Mouse (Mus musculus) neural tube, embryonic 12.5 days (tissue): ENCODE measurements at regions not wholly inside any gene's neighbourhood (a gene's known extent, or its start where the extent isn't known, plus 50 kb on each side); places are given as distances from the start of the nearest gene placed in this dataset.
A peak's percentile ranks its signal among the peaks of the same experiment; 100 is the strongest.

Experiments used
- ATAC-seq: fragments of 200-750 bp; cut with Nextera tagmentation; 2 replicates; pipeline ENCODE4 v1.8.0; 2017; ENCODE audit warnings: low read depth, mild to moderate bottlenecking, moderate TSS enrichment, moderate library complexity; ENCODE audit not compliant: low FRiP score
- H3K27ac ChIP-seq: fragments of 300-500 bp; sonication (generic); 2 replicates; pipeline ENCODE4 v1.5.1; 2016
- H3K27me3 ChIP-seq: fragments of 300-500 bp; sonication (generic); replicated peaks from 2 replicates; pipeline ENCODE4 v1.6.1; 2016; ENCODE audit warnings: mild to moderate bottlenecking
- H3K36me3 ChIP-seq: fragments of 300-500 bp; sonication (generic); 2 replicates; pipeline ENCODE4 v1.6.1; 2016; ENCODE audit warnings: mild to moderate bottlenecking
- H3K4me1 ChIP-seq: fragments of 300-500 bp; sonication (generic); 2 replicates; pipeline ENCODE4 v1.6.1; 2016
- H3K4me2 ChIP-seq: fragments of 300-500 bp; sonication (generic); replicated peaks from 2 replicates; pipeline ENCODE4 v1.6.1; 2016; ENCODE audit warnings: mild to moderate bottlenecking
- H3K4me3 ChIP-seq: fragments of 300-500 bp; sonication (generic); 2 replicates; pipeline ENCODE4 v1.5.1; 2016
- H3K9ac ChIP-seq: fragments of 300-500 bp; sonication (generic); 2 replicates; pipeline ENCODE4 v1.6.1; 2016; ENCODE audit warnings: mild to moderate bottlenecking
- H3K9me3 ChIP-seq: fragments of 300-500 bp; sonication (generic); 2 replicates; pipeline ENCODE4 v1.6.1; 2016; ENCODE audit warnings: mild to moderate bottlenecking
- WGBS: fragments of 180-500 bp; shearing (Covaris S2); methylation state at CpG from one replicate; pipeline ENCODE4 v1.1.7; 2016; 5-methylcytosine and 5-hydroxymethylcytosine counted together

DNA sequence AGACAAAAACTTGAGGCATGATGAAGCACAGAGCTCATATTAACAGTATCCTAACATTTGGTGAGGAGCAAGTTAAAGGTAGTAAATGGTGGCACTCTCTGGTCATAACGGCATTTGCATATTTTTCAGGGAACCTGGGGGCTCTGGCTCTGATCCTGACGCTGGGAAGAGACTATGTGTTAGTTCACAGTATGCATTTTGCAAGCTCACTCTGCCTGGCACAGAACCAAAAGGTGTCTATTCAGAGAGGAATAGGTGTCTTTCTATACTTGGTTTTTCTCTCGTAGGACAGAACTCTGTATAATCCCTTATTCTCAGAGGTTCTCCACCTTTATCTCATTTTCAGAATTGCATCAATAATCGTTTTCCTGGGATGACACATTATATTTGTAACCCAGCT lies 276.2 kb upstream of the Ano5 start:
- no peaks in the 10 kb centered on the region for H3K36me3 ChIP-seq
- H3K9ac ChIP-seq: no peak overlapping the region
- H3K9me3 ChIP-seq: no peaks in the 10 kb centered on the region
- H3K27me3 ChIP-seq: no peaks in the 10 kb centered on the region
- no peaks in the 10 kb centered on the region for H3K4me1 ChIP-seq
- ATAC-seq: no peak
- no peak overlapping the region for H3K4me2 ChIP-seq
- 89% methylated on average over 4 of the region's 4 CpGs for WGBS
- H3K4me3 ChIP-seq: no peak overlapping the region
- no peak overlapping the region for H3K27ac ChIP-seq

DNA sequence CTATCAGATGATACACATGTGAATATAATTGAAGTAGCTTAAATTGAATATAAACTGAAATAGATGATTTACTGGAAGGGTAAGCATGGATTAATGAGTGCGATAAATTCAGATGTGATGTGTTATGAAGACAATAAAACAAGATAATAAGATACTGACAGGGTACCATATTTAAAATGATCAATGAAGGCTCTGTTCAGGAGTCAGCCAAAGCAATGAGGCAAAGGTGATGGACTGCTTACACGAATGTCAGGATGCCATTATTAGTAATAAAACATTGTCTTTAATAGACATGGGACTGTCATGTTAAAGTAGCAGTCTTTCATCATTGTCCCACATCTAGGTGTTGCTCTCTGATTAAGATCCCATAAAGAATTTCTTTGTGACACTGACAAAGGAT lies 263.1 kb upstream of the Ano5 start:
- H3K9ac ChIP-seq: no peak overlapping the region
- ATAC-seq: 0 out of 2 replicates have a peak, but pooled peaks have one; percentile 48

DNA sequence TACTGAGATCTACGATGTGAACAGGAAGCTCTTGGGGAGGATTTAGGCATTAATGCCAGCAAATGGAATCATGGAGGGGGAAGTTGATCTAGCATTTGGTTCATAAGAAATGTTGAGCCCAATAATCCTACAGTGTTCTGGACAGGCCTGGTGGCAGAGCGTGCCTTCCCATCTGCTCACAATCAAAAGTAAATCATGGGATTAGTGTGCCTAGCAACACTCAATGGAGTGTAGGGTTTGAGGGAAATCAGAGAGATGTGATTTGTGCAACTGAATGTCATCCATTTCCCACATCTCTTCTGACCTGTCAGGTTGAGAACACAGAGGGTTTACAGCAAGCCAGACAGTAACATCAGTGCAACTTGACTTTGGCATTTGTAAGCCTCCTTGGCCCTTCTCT lies 256.4 kb upstream of the Ano5 start:
- no peaks in the 10 kb centered on the region for H3K27me3 ChIP-seq
- H3K9ac ChIP-seq: no peak overlapping the region
- no peaks in the 10 kb centered on the region for H3K4me1 ChIP-seq
- H3K9me3 ChIP-seq: no peaks in the 10 kb centered on the region
- H3K36me3 ChIP-seq: no peaks in the 10 kb centered on the region
- H3K4me2 ChIP-seq: no peak overlapping the region
- no peak overlapping the region for H3K4me3 ChIP-seq
- WGBS: 88% methylated on average over 2 of the region's 2 CpGs
- H3K27ac ChIP-seq: no peak overlapping the region
- ATAC-seq: no peak

More for the DNA sequence above, 263.1 kb upstream of the Ano5 start:
- Histone ChIP-seq H3K4me1 (no peaks in the 10 kb centered on the region), H3K9me3 (no peaks in the 10 kb centered on the region), H3K27ac (no peak overlapping the region), H3K27me3 (no peaks in the 10 kb centered on the region), H3K4me3 (no peak overlapping the region), H3K4me2 (no peak overlapping the region), H3K36me3 (no peaks in the 10 kb centered on the region)
- WGBS: 80% methylated on average over 2 of the region's 2 CpGs

DNA sequence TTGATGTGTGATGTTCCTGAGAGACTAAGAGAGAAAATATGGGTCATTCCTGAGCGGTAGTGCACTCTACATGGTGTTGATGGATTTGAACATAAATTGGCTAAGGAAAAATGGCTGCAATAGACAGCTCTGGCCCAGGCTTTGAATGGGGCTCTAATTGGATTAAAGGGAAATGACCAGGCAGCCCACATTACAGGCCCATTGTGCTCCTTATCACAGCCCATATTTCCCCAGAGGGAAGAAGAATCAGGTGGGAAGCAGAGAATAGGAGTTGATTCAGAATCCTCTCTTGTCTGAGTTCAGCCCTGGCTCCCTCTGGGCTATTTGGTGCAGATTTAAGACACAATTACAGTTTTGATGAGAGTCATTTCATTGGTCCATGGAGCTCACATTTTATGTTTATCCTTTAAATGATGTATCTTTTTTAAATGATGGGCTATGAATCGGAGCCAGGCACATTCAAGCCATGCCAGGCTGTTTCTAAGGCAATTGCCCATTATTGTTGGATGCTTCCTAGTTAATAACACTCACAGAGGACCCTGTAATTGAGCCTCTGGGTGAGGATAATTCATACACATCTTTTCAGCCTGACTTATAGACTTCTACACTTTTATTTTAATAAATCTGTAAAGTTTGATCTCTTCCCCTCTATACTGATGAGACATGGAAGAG lies 251.5 kb upstream of the Ano5 start:
- ATAC-seq: peak; percentile 87
- no peaks in the 10 kb centered on the region for H3K36me3 ChIP-seq
- 55% methylated on average over 2 of the region's 2 CpGs for WGBS

DNA sequence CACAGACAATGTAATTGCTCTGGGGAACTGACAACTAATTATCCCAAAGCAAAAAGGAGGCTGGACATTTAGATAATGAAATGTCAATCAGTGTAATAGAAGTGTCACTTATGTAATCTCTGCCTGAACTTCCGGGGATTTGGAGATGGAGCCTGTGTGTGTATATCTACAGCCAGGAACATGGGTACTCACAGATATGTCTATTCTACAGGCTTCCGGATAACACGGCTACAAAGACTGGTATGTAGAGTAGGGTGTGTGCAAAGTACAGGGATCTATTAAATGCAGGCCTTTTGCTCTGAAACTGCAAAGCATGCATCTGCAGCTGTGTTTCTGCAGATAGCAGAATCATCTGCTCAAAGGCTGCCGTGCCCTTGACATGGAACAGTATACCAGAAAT lies 246.7 kb upstream of the Ano5 start:
- Histone ChIP-seq H3K9me3 (no peaks in the 10 kb centered on the region), H3K4me3 (no peak overlapping the region), H3K4me2 (no peak overlapping the region), H3K27me3 (no peaks in the 10 kb centered on the region), H3K36me3 (no peaks in the 10 kb centered on the region), H3K27ac (no peak overlapping the region), H3K9ac (no peak overlapping the region), H3K4me1 (no peaks in the 10 kb centered on the region)
- ATAC-seq: no peak
- WGBS: 82% methylated on average over 4 of the region's 4 CpGs

More for the DNA sequence above, 251.5 kb upstream of the Ano5 start:
- Histone ChIP-seq H3K4me2 (no peak overlapping the region), H3K27ac (no peak overlapping the region), H3K9ac (no peak overlapping the region), H3K27me3 (no peaks in the 10 kb centered on the region), H3K4me3 (no peak overlapping the region), H3K9me3 (no peaks in the 10 kb centered on the region), H3K4me1 (no peaks in the 10 kb centered on the region)

DNA sequence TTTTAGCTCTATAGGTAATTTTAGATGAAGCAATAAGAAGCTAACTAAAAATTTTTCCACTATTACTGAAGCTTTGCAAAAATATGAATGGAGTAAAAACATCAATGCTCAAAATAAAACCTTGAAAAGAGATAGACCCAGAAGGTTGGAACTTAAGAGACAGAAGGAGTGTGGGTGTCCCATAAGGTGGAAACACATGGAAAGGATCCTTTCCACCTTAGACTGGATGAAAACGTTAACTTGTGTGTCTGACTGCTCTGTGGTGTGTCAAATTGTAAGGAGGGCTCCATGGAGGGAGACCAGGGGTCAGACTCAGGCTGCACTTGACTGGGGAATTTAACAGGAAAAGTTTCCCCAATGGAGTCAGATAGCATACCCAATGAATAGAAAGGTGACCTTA lies 244.9 kb upstream of the Ano5 start:
- Histone ChIP-seq H3K4me1 (no peaks in the 10 kb centered on the region), H3K4me2 (no peak overlapping the region), H3K9me3 (no peaks in the 10 kb centered on the region), H3K27ac (no peak overlapping the region), H3K27me3 (no peaks in the 10 kb centered on the region), H3K4me3 (no peak overlapping the region), H3K36me3 (no peaks in the 10 kb centered on the region), H3K9ac (no peak overlapping the region)
- 70% methylated on average over 1 of the region's 1 CpGs for WGBS
- no peak for ATAC-seq

DNA sequence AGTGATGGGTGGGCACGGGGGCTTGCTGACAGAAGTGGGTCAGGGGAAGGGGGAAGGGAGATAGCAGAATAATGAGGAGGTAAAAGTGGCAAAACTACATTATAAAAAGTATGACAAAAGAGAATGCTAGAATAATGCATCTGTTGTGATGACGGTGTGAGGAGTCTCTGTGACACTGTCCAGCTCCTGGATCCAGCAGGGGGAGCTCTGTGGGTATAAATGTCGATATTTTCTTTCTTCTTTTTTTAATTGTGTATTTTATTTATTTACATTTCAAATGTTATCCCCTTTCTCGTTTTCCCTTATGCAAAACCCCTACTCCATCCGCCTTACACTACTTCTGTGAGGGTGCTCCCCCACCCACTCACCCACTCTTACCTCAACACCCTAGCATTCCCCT lies 243.9 kb upstream of the Ano5 start:
- Histone ChIP-seq H3K27me3 (no peaks in the 10 kb centered on the region), H3K4me2 (no peak overlapping the region), H3K36me3 (no peaks in the 10 kb centered on the region)

DNA sequence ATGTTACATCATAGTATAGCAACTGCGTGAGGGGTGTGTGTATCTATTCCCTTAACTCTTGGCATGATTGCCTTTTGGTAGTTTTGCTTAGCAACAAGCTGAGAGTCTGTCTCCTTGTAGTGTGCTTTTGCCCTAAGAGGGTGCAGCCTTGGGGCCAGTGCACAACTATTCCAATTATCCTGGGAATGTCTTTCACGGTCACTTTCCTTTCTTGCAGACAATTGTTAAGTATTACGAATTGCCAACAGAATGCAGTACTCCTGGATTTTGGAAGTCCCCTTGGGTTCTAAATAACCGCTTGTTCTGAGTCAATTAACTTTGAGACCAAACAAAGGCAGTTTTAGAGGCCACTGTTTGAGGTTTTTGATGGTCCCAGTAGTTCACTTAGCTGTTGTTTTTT lies 242.1 kb upstream of the Ano5 start:
- Histone ChIP-seq H3K27ac (no peak overlapping the region), H3K4me1 (no peaks in the 10 kb centered on the region), H3K4me3 (no peak overlapping the region), H3K27me3 (no peaks in the 10 kb centered on the region), H3K4me2 (no peak overlapping the region), H3K9me3 (no peaks in the 10 kb centered on the region), H3K36me3 (no peaks in the 10 kb centered on the region), H3K9ac (no peak overlapping the region)
- ATAC-seq: no peak
- WGBS: 19% methylated on average over 4 of the region's 4 CpGs

More for the DNA sequence above, 243.9 kb upstream of the Ano5 start:
- H3K4me1 ChIP-seq: no peaks in the 10 kb centered on the region
- H3K9ac ChIP-seq: no peak overlapping the region
- no peaks in the 10 kb centered on the region for H3K9me3 ChIP-seq
- H3K4me3 ChIP-seq: no peak overlapping the region
- no peak for ATAC-seq
- WGBS: 72% methylated on average over 5 of the region's 5 CpGs
- H3K27ac ChIP-seq: no peak overlapping the region

DNA sequence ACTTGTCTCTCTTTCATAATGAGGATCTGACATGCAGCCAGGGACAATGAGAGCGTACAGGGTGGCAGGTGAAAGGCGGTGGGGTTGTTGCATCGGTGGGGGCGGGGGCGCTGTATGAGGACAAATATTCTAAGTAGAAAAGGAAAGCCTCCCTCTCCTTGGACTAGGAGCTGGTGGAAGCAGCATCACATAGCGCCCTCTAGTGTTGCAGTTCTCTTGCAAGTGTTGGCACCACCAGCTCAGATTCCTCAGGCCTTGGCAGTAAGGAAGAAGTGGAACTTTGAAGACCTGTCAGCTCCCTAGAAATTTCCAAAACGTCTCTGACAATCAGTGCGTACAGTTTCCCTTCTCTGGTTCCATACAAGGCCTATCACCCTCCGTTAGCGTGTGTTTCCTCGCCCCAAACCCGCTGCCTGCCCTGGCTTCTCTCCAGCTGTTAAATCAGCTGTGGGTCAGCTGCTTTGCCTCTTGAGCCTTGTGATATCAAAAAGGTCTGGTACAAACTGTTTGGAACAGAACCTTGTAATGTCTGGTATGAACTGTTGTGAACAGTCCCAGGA lies 240.2 kb upstream of the Ano5 start:
- ATAC-seq: no peak
- Histone ChIP-seq H3K27me3 (no peaks in the 10 kb centered on the region), H3K4me2 (no peak overlapping the region), H3K27ac (no peak overlapping the region), H3K4me1 (no peaks in the 10 kb centered on the region), H3K36me3 (no peaks in the 10 kb centered on the region), H3K9me3 (no peaks in the 10 kb centered on the region), H3K9ac (no peak overlapping the region), H3K4me3 (no peak overlapping the region)
- 62% methylated on average over 12 of the region's 12 CpGs for WGBS

DNA sequence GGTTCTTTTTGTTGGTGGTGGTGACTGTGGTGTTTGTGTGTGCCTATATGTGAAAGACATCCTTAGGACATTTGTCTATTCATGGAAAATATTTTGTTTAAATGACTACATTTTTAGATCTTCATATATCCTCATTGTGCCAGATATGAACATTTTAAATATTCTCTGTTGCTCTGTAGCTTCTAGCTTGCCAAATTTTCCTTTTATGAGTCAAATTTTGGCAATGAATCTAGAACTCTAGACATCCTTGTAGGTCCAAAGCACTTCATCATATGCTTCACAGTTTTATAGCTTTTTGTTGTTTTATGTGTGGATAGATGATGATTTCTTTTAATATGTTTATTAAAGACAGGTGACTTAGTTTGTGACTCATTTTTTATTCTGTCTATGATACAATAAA lies 229.4 kb upstream of the Ano5 start:
- no peak overlapping the region for H3K4me2 ChIP-seq
- no peaks in the 10 kb centered on the region for H3K9me3 ChIP-seq

DNA sequence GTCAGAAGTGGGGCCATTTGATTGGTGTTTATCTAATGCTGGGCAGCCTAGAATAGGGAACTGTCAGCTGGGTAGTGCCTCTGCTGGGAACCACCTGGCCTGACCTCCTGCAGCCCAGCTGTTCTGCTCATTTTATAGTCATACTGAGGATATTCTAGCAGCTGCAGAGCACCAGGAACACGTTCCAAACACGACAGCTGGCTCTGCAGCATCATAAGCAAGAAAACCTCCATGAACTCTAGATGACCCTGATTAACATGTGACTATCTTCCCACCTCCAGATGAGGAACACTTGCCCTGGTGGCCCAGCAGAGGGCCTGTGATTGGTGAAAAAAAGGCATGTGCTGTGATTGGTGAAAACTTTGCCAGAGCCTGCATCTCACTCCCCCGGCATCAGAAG lies 210.6 kb upstream of the Ano5 start:
- no peaks in the 10 kb centered on the region for H3K27me3 ChIP-seq
- peak; percentile 56 for ATAC-seq
- no peak overlapping the region for H3K27ac ChIP-seq
- H3K9ac ChIP-seq: no peak overlapping the region
- no peaks in the 10 kb centered on the region for H3K36me3 ChIP-seq
- no peaks in the 10 kb centered on the region for H3K9me3 ChIP-seq
- H3K4me2 ChIP-seq: no peak overlapping the region
- 22% methylated on average over 3 of the region's 3 CpGs for WGBS
- no peaks in the 10 kb centered on the region for H3K4me1 ChIP-seq
- no peak overlapping the region for H3K4me3 ChIP-seq

More for the DNA sequence above, 229.4 kb upstream of the Ano5 start:
- Histone ChIP-seq H3K27me3 (no peaks in the 10 kb centered on the region), H3K9ac (no peak overlapping the region), H3K4me1 (no peaks in the 10 kb centered on the region), H3K27ac (no peak overlapping the region), H3K4me3 (no peak overlapping the region), H3K36me3 (no peaks in the 10 kb centered on the region)
- ATAC-seq: no peak

DNA sequence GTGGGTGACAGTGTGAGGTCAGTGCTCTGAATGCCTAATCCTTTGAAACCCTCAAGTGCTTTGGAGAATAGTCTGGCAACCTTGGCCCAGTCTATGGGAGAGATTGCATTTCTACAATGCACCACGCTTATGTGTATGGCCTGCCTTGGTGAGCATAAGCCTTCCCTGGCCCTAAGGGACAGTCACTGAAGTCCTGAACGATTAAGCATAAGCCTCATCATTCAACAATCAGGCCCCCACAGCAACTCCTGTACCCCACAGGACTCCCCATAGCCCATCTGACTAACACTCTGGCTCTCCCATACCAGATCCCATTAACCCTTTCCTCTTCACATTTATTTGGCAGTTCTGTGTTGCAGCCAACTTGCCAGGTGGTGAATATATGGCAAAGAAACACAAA lies 203.1 kb upstream of the Ano5 start:
- WGBS: 92% methylated on average over 2 of the region's 2 CpGs
- Histone ChIP-seq H3K4me2 (no peak overlapping the region), H3K9me3 (no peaks in the 10 kb centered on the region), H3K4me3 (no peak overlapping the region), H3K36me3 (no peaks in the 10 kb centered on the region), H3K4me1 (no peaks in the 10 kb centered on the region), H3K9ac (no peak overlapping the region), H3K27ac (no peak overlapping the region), H3K27me3 (no peaks in the 10 kb centered on the region)
- no peak for ATAC-seq

DNA sequence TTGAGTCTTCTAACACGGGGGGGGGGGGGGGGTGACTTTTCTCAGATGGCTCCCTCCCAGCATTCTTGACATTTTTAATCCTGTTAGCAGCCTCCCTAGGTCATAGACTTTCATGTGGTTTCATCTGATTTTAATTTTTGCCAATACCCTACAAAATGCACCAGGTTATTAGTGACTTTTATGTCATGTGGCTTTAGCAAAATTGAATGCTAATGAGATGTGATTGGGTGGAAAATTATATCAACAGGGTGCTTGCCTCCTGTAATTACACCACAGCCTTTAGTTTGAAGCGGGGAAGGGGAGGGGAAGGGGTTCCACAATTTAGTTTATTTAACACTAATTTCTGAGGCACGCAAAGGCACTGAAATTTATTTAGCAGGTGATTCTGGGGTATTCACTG lies 200.6 kb upstream of the Ano5 start:
- Histone ChIP-seq H3K4me3 (no peak overlapping the region), H3K27me3 (no peaks in the 10 kb centered on the region), H3K4me2 (no peak overlapping the region), H3K36me3 (no peaks in the 10 kb centered on the region), H3K9ac (no peak overlapping the region), H3K27ac (no peak overlapping the region), H3K9me3 (no peaks in the 10 kb centered on the region), H3K4me1 (no peaks in the 10 kb centered on the region)
- ATAC-seq: no peak
- 55% methylated on average over 3 of the region's 3 CpGs for whole genome bisulfite sequencing
